Mouse (Mus musculus): ENCODE data around the gene Cdc20. TPM values are rescaled to one million over a fixed set of nuclear protein-coding genes. Genes with fewer than 3 reads are reported as not detected.

The Cdc20 gene
- polyA plus RNA-seq, 1 experiment from 2014 or later: 315 TPM

DNA sequence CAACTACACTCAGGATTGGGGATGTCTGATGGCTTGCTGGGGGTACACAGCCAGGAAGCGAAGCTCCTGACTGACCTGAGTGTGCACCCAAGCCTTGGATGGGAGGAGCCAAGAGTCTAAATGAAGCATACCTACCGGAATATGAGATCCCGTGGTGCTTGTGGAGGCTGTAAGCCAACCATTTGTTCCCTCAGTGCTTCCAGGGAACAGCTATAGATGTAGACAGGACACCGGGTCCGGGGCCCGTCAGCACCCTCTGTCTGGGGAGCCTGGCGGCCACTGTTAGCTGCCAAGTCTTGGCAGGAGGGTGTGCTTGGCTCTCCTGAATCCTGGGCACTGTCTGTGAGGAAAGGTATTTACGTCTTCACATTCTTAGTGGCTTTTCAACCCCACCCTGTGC, 49.8 kb downstream of the Cdc20 start:
- Histone ChIP-seq H3K27me3 (replicated peaks; ENCODE audit: control insufficient read depth, insufficient read depth, low read length) (no peaks in the 10 kb centered on the region), H3K4me3 (ENCODE audit: low read depth, low read length) (no peak overlapping the region), H3K9ac (ENCODE audit: low read depth, low read length) (no peak overlapping the region), H3K4me2 (no peak overlapping the region), H3K9me3 (ENCODE audit: control insufficient read depth, low read length) (no peaks in the 10 kb centered on the region), H3K36me3 (ENCODE audit: control insufficient read depth, insufficient read depth, low read length) (peaks cover 62% of the 10 kb centered on the region), H3K4me1 (replicated peaks; ENCODE audit: control insufficient read depth, insufficient read depth, low read length) (no peaks in the 10 kb centered on the region), H3K27ac (ENCODE audit: low read depth, low read length) (no peak overlapping the region)
- ATAC-seq (replicated peaks; ENCODE audit: low FRiP score) (no peak), DNase-seq (ENCODE audit: low spot score) (no peak)
- 94% methylated on average over 8 of the region's 8 CpGs for WGBS

DNA sequence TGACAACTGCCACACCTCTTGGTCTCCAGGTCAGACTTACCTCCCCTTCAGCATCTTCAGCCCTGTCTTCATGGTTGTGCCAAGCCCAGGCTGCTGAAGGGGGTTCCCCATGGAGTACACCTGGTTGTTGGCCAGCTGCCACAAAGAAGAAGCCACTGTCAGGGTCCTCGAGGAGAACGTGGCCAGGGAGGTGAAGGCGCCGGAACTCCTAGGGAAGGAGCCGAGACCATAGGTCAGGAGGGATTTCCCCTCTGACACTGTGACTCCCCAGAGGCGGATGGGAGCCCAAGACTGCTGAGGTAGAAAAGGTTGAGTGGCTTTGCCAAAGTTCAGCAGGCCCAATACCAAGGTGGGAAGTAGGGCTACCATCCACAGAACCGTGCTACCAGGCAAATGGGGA, 53.9 kb downstream of the Cdc20 start:
- ATAC-seq (replicated peaks; ENCODE audit: low FRiP score) (no peak), DNase-seq (ENCODE audit: low spot score) (no peak)
- Histone ChIP-seq H3K27me3 (replicated peaks; ENCODE audit: control insufficient read depth, insufficient read depth, low read length) (no peaks in the 10 kb centered on the region), H3K27ac (ENCODE audit: low read depth, low read length) (no peak overlapping the region), H3K36me3 (ENCODE audit: control insufficient read depth, insufficient read depth, low read length) (peaks cover 59% of the 10 kb centered on the region), H3K9ac (ENCODE audit: low read depth, low read length) (no peak overlapping the region), H3K4me3 (ENCODE audit: low read depth, low read length) (no peak overlapping the region), H3K4me1 (replicated peaks; ENCODE audit: control insufficient read depth, insufficient read depth, low read length) (no peaks in the 10 kb centered on the region), H3K4me2 (no peak overlapping the region), H3K9me3 (ENCODE audit: control insufficient read depth, low read length) (no peaks in the 10 kb centered on the region)
- 88% methylated on average over 7 of the region's 7 CpGs for WGBS

Other genes starting within 250 kb of the Cdc20 start
- 29.1 and 29.2 TPM in 2 replicates for gene Ptprf, start 145.9 kb downstream of the Cdc20 start, polyA plus RNA-seq (2014; fragmentation: Nextera tagmentation; extraction: Ambion mirVana)
- 7.5 and 10.4 TPM in 2 replicates for gene Szt2, start 28.1 kb downstream of the Cdc20 start, polyA plus RNA-seq (2014; fragmentation: Nextera tagmentation; extraction: Ambion mirVana)
- 141 and 149 TPM in 2 replicates for gene Med8, start 28.0 kb downstream of the Cdc20 start, polyA plus RNA-seq (2014; fragmentation: Nextera tagmentation; extraction: Ambion mirVana)
- 153 and 161 TPM in 2 replicates for gene Elovl1, start 9.3 kb downstream of the Cdc20 start, polyA plus RNA-seq (2014; fragmentation: Nextera tagmentation; extraction: Ambion mirVana)
- gene Mpl, start 20.2 kb upstream of the Cdc20 start, polyA plus RNA-seq (2014; fragmentation: Nextera tagmentation; extraction: Ambion mirVana): 32.7 and 35.9 TPM in 2 replicates
- 14.1 and 16.0 TPM in 2 replicates for gene Tie1, start 52.7 kb upstream of the Cdc20 start, polyA plus RNA-seq (2014; fragmentation: Nextera tagmentation; extraction: Ambion mirVana)
- 4.8 and 6.1 TPM in 2 replicates for gene 2610528J11Rik, start 89.6 kb upstream of the Cdc20 start, polyA plus RNA-seq (2014; fragmentation: Nextera tagmentation; extraction: Ambion mirVana)
- gene Tmem125, start 106.7 kb upstream of the Cdc20 start, polyA plus RNA-seq (2014; fragmentation: Nextera tagmentation; extraction: Ambion mirVana): 0.70 and 0.94 TPM in 2 replicates
- 0.82 and 0.86 TPM in 2 replicates for gene Cfap57, start 183.4 kb upstream of the Cdc20 start, polyA plus RNA-seq (2014; fragmentation: Nextera tagmentation; extraction: Ambion mirVana)
- 239 and 247 TPM in 2 replicates for gene Ebna1bp2, start 183.4 kb upstream of the Cdc20 start, polyA plus RNA-seq (2014; fragmentation: Nextera tagmentation; extraction: Ambion mirVana)
- not detected in 2 replicates for gene Olfr62, start 221.6 kb upstream of the Cdc20 start, polyA plus RNA-seq (2014; fragmentation: Nextera tagmentation; extraction: Ambion mirVana)